8 mouse cellular contexts compared by ENCODE assay signal in the genomic region with DNA sequence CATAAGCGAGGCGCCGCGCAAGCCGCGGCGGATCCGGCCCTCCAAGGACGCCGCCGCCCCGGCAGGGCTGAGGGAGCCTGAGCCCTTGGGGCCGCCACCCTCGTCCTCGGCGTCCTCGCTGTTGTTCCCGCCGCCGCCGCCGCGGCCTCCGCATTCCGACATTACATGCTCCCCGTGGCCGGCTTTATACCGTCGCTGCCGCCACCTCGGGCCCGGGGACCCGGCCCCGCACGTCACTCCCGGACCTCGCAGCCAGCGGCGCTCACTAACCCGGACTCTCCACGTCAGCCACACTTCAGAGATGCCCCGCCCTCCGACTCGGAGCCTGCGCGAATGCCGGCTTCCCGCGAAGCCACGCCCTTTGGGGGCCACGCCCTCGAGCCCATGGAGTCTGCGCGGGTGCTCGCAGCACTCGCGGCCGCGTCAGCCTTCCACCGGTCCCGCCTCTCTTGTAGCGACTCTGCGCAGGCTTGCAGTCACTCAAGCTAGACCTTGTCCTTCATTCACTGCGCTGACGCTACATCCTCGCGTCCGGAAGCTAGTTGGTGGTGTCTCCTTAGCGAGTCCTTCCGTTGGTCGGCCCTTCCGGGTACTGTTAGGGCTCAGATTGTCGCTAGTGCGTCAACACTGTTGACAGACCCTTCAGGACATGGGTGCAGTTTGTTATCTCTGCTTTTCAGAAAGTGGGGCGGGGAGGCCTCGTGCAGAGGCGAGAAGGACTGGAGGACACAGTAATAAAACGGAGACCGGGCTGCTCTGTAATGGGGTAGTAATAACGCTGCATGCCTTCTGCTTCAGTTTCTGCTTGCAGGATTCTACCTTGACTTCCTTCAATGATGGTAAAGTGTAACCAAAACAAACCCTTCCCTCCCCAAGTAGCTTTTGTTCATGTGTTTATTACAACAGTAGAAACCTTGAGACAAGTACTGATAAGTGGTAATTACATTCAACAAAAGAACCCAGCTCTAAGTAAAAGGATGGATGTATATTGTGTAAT. TPM values are rescaled to one million over a fixed set of nuclear protein-coding genes. Genes with fewer than 3 reads are reported as not detected.
DNase-seq lines count a peak whose midpoint lies in the region; ATAC-seq and TF ChIP-seq lines count a peak whose summit lies in the region.

Gene Txndc11 (minus strand): TSS at position 303 of the 997 bp plus-strand sequence.

- peak; percentile 93 for DNase-seq in G1E (ENCODE audit: low spot score)
- DNase-seq in cerebellum, adult 18-20 months: peak; percentile 100
- peak; percentile 99 for DNase-seq in heart, postnatal 36 days
- peak; percentile 99 to 100 for DNase-seq in layer of hippocampus, adult 2 months (ENCODE audit: low spot score in 2 of 2)
- peak; percentile 100 for DNase-seq in lung, embryonic 14.5 days
- DNase-seq in thymus, adult 2 months: peak; percentile 100

- H3K9me3 ChIP-seq in G1E (replicated peaks): no peaks in the 10 kb centered on the region
- no peaks in the 10 kb centered on the region for H3K9me3 ChIP-seq in forebrain, embryonic 16.5 days (ENCODE audit: control insufficient read depth, low read length)
- H3K9me3 ChIP-seq in lung, embryonic 14.5 days (ENCODE audit: low read depth, low read length): no peaks in the 10 kb centered on the region

- peak within 1 kb of the TSS; percentile 89 for H3K27ac ChIP-seq in forebrain, embryonic 16.5 days (ENCODE audit: low read length)
- peak within 1 kb of the TSS; percentile 94 for H3K27ac ChIP-seq in layer of hippocampus, adult 2 months
- H3K27ac ChIP-seq in lung, embryonic 14.5 days (ENCODE audit: low read depth): peak within 1 kb of the TSS; percentile 93
- peak within 1 kb of the TSS; percentile 83 for H3K27ac ChIP-seq in olfactory bulb, adult 2 months (ENCODE audit: insufficient read depth, low read depth, low read length)
- H3K27ac ChIP-seq in thymus, adult 2 months (ENCODE audit: control insufficient read depth, insufficient read depth, low read length): peak within 1 kb of the TSS; percentile 91

- TF ChIP-seq CTCF in G1E (IDR thresholded peaks at IDR 0.05; ENCODE audit: low read depth, low read length): no peak
- peak; percentile 41; the same call in 1 of the 2 replicates for TF ChIP-seq CTCF in layer of hippocampus, adult 2 months (conservative IDR thresholded peaks at IDR 0.05)
- TF ChIP-seq CTCF in lung, embryonic 14.5 days (IDR thresholded peaks at IDR 0.05; ENCODE audit: low read depth): no peak
- TF ChIP-seq CTCF in olfactory bulb, adult 2 months (IDR thresholded peaks at IDR 0.05; ENCODE audit: insufficient read depth, low read depth, low read length): no peak
- 0 out of 2 replicates have a peak, but pooled peaks have one; percentile 24 for TF ChIP-seq CTCF in thymus, adult 2 months (IDR thresholded peaks at IDR 0.05; ENCODE audit: borderline replicate concordance, control insufficient read depth, extremely low read depth, insufficient read depth, low read length, poor library complexity)

- under 1% methylated on average over 76 of the region's 80 CpGs for WGBS in forebrain, embryonic 16.5 days
- under 1% methylated on average over 67 of the region's 80 CpGs for WGBS in lung, embryonic 14.5 days
- WGBS in olfactory bulb, adult 2 months: under 1% methylated on average over 80 of the region's 80 CpGs
- WGBS in thymus, adult 2 months: under 1% methylated on average over 80 of the region's 80 CpGs

- peak within 1 kb of the TSS; percentile 63 for H3K4me2 ChIP-seq in forebrain, embryonic 16.5 days (ENCODE audit: low read length)
- H3K4me2 ChIP-seq in lung, embryonic 14.5 days: peak within 1 kb of the TSS; percentile 87

- intact Hi-C loops in heart, postnatal 36 days (cut with DNase I): loop anchor here (2.0 to 5.0 kb wide), 3 partner anchors 68 to 347 kb away; partner anchors contain the start of genes Gspt1, Rsl1d1, Socs1 and Tnp2

- peak within 1 kb of the TSS; percentile 92 for H3K9ac ChIP-seq in forebrain, embryonic 16.5 days (replicated peaks; ENCODE audit: low read depth, low read length)
- H3K9ac ChIP-seq in lung, embryonic 14.5 days: peak within 1 kb of the TSS; percentile 93

- no peaks in the 10 kb centered on the region for H3K27me3 ChIP-seq in G1E (ENCODE audit: insufficient read depth, low read length)
- H3K27me3 ChIP-seq in forebrain, embryonic 16.5 days (replicated peaks; ENCODE audit: control insufficient read depth, insufficient read depth, low read length): no peaks in the 10 kb centered on the region
- H3K27me3 ChIP-seq in lung, embryonic 14.5 days (ENCODE audit: insufficient read depth, low read length): no peaks in the 10 kb centered on the region
- H3K27me3 ChIP-seq in thymus, adult 2 months (ENCODE audit: control insufficient read depth, insufficient read depth, low read length): no peaks in the 10 kb centered on the region

- H3K4me1 ChIP-seq in G1E (ENCODE audit: insufficient read depth, low read depth, low read length): peaks cover 37% of the 10 kb centered on the region
- peaks cover 20% of the 10 kb centered on the region for H3K4me1 ChIP-seq in forebrain, embryonic 16.5 days (replicated peaks; ENCODE audit: control insufficient read depth, insufficient read depth, low read length)
- peaks cover 13% of the 10 kb centered on the region; the same call in 1 of the 2 replicates for H3K4me1 ChIP-seq in lung, embryonic 14.5 days (ENCODE audit: insufficient read depth)
- H3K4me1 ChIP-seq in olfactory bulb, adult 2 months (ENCODE audit: control insufficient read depth, insufficient read depth, low read length): peaks cover 2% of the 10 kb centered on the region; the same call in 1 of the 2 replicates
- H3K4me1 ChIP-seq in thymus, adult 2 months (replicated peaks; ENCODE audit: control insufficient read depth, insufficient read depth, low read length): no peaks in the 10 kb centered on the region; the same call in 1 of the 2 replicates

- peak; percentile 95 for ATAC-seq in G1E (ENCODE audit: extremely low read depth, insufficient number of reproducible peaks, low FRiP score, poor library complexity, severe bottlenecking)
- ATAC-seq in forebrain, embryonic 16.5 days: peak; percentile 99
- ATAC-seq in lung, embryonic 14.5 days (ENCODE audit: insufficient read depth): peak; percentile 99

- TF ChIP-seq POLR2A in olfactory bulb, adult 2 months (IDR thresholded peaks at IDR 0.05; ENCODE audit: insufficient read depth, low read depth, low read length): peak; percentile 92
- peak; percentile 88 for TF ChIP-seq POLR2A in thymus, adult 2 months (IDR thresholded peaks at IDR 0.05; ENCODE audit: control insufficient read depth, extremely low read depth, insufficient read depth, low read length, poor library complexity)

- H3K36me3 ChIP-seq in G1E (replicated peaks): peaks cover 55% of the 10 kb centered on the region
- 0 out of 2 replicates have a peak, but pooled peaks cover 3% of the 10 kb centered on the region for H3K36me3 ChIP-seq in forebrain, embryonic 16.5 days (ENCODE audit: control insufficient read depth, insufficient read depth)
- peaks cover 33% of the 10 kb centered on the region for H3K36me3 ChIP-seq in lung, embryonic 14.5 days (ENCODE audit: insufficient read depth)
- H3K36me3 ChIP-seq in thymus, adult 2 months (ENCODE audit: control insufficient read depth, insufficient read depth, low read length): peaks cover 14% of the 10 kb centered on the region; the same call in 1 of the 2 replicates

- H3K4me3 ChIP-seq in G1E (ENCODE audit: low read depth, low read length): peak within 1 kb of the TSS; percentile 97
- H3K4me3 ChIP-seq in forebrain, embryonic 16.5 days (replicated peaks; ENCODE audit: low read length): peak within 1 kb of the TSS; percentile 98
- peak within 1 kb of the TSS; percentile 99 for H3K4me3 ChIP-seq in layer of hippocampus, adult 2 months
- peak within 1 kb of the TSS; percentile 97 for H3K4me3 ChIP-seq in lung, embryonic 14.5 days (ENCODE audit: low read depth, low read length)
- H3K4me3 ChIP-seq in olfactory bulb, adult 2 months (ENCODE audit: insufficient read depth, low read depth, low read length): peak within 1 kb of the TSS; percentile 82
- H3K4me3 ChIP-seq in thymus, adult 2 months (ENCODE audit: control insufficient read depth, insufficient read depth, low read length): peak within 1 kb of the TSS; percentile 79

RNA-seq across cellular contexts. Expression of gene Txndc11, which starts in this region (rescaled TPM):
- 29.9 and 43.3 TPM in 2 replicates for total RNA-seq in G1E (2014; fragmentation: Nextera tagmentation)
- 23.7 and 27.0 TPM in 2 replicates for total RNA-seq in G1E (2017)
- polyA plus RNA-seq in G1E (2012): 19.2 and 23.1 TPM in 2 replicates
- polyA plus RNA-seq in forebrain, embryonic 16.5 days (2015; fragmentation: Nextera tagmentation; extraction: Ambion mirVana): 29.8 and 33.3 TPM in 2 replicates
- total RNA-seq in heart, postnatal 36 days (2021): 10 to 100 TPM; 12.5 to 14.7 TPM
- 10 to 100 TPM; 30.5 to 31.5 TPM for total RNA-seq in layer of hippocampus, adult 2 months (2021)
- 38.2 and 38.8 TPM in 2 replicates for polyA plus RNA-seq in lung, embryonic 14.5 days (2014; fragmentation: Nextera tagmentation; extraction: Ambion mirVana)
- not detected in 2 replicates for polyA plus RNA-seq in olfactory bulb, adult 2 months (2012; ENCODE audit: insufficient read depth, insufficient read length, low replicate concordance, missing spikeins)
- 34.5 and 35.1 TPM in 2 replicates for polyA plus RNA-seq in thymus, adult 2 months (2012; rRNA removed)

Comparison
In these comparisons a context has a peak if more than half of its experiments do, and no peak if none do; other contexts are left out.
1. Peak in every context shown above with its lines: DNase-seq, ATAC-seq, H3K4me3 ChIP-seq and H3K27ac ChIP-seq.
2. CTCF ChIP-seq: peak in layer of hippocampus, adult 2 months (single experiment) and thymus, adult 2 months (single experiment); none in G1E (single experiment), lung, embryonic 14.5 days (single experiment) and olfactory bulb, adult 2 months (single experiment).